Mouse (Mus musculus): ENCODE measurements at regions not wholly inside any gene's neighbourhood (a gene's known extent, or its start where the extent isn't known, plus 50 kb on each side); places are given as distances from the start of the nearest gene placed in this dataset.
A peak's percentile ranks its signal among the peaks of the same experiment; 100 is the strongest.

DNA sequence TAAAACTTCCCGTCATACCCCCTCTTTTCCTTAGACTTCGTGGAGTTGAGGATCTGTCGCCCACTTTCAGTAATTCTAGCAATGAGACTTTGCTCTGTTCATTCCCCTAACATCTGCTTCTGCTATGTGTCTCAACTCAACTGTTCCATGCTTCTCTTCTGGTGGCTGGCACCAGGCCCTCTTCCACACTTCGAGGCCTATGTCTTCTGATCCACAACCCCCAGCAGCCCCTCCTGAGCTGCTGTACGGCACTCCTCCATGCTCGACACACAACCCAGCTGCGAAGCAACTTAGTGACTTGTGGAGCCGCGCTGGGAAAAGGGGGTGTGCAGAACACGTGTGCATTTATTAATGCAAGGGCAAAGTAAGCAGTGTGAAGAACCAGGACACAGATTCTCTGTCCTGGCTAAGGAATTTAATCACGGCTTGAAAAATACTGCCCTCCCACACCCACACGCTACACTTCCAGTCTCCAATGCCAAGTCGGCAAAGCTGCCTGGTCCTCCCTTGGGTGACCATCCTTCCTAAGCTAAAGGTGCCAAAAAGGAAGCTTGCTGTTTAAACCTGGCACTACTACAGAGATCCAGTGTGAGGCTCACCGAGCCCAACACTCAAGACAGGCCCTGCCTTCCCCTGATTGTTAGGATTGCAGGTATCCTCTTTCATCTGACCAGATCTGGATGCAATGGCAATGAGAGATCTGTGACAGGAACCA lies 220.8 kb upstream of the Cdh5 start:
- DNase-seq (ENCODE audit: low spot score) = peak; percentile 14

DNA sequence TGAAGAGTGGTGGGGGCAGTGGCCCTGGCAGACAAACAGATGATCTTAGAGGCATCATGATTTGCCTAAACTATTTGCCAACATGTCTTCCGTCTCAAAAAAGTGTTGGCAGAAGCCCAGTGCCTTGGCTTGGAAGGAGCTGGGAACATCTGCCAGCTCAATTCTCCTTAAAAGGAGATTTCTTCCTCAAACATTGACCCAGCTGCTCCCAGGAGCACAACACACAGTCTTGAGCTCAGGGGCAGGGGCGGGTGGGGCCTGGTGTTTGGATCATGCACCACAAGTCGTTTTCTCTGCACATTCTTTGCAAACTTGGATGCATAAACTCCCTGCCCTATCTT lies 220.3 kb upstream of the Cdh5 start:
- peak; percentile 93 for DNase-seq (ENCODE audit: low spot score)

DNA sequence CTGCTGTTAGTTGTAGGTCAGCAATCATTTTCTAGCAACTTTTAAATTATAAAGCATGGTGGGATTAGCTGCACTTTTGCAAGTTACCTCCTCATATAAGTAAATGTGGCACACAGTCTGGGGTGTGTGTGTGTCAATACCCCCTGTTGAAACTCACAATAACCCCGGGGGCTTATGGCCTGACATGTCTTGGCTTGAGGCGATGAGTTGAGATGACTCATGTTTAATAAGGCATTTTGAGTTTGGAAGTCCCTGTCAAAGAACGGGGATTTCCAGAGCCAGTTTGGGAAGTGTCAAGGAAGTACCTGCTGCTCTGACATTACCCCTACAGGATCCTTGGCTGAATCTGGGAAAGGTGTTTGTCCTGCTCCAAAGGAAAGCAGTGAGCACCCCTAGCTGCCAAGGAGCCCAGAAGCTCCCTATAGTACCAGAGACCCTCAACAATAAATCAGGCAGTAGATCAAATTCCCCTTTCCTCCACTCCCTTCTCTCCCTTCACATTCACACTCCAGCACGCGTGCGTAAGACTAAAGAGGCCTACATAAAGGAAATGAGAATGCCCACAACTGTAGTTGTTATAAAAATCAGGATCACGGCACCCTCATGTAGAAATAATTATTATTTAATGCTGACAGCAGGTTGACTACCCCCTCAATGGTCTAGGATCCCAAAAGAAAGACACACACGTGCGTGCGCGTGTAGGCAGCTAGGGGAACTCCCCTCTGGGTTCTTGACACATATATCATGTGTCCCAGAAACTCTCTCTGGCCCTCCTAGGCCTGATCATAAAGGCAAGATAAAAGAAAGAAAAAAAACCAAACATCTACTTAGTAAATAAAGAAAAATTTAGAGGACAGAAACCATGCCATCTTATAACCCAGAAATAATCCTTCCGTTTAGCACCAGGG lies 216.3 kb upstream of the Cdh5 start:
- DNase-seq (ENCODE audit: low spot score) = no peak

DNA sequence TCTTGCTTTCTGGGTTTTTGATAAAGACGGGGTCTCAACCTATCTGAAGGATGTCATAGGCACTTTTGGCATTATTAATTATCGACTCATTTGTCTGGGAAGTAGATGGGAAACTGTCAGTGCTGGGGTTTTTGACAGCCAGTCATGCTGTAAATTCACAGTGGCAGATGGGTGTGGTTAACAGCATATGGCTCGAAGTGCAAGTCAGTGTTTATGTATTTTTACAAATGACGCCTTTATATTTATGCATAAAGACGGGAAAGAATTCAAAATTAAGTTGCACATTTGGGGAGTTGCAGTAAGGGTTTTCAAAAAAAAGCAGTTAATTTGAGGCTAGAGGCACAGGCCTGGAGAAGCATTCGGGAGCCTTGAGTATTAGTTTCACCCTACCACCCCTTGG lies 206.8 kb upstream of the Cdh5 start:
- no peak for DNase-seq (ENCODE audit: low spot score)

DNA sequence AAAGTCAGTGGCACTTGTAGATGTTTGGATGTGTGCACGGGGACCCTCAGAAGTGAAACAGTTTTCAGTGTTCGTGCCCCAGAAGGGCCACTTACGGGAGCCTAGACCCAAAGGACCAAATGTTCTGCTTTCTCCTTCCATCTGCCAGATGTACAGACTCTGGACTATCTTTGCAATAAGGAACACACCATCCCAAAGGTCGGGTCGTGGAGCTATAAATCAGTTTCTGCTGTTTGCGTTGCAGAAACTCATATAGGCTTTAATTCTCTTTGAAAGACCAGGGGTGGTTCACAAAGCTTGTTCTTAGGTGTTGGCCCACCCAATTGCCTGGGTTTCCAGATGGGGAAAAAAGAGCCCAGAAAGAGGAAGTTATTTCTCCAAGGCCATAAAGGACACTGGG lies 206.3 kb upstream of the Cdh5 start:
- no peak for DNase-seq (ENCODE audit: low spot score)

DNA sequence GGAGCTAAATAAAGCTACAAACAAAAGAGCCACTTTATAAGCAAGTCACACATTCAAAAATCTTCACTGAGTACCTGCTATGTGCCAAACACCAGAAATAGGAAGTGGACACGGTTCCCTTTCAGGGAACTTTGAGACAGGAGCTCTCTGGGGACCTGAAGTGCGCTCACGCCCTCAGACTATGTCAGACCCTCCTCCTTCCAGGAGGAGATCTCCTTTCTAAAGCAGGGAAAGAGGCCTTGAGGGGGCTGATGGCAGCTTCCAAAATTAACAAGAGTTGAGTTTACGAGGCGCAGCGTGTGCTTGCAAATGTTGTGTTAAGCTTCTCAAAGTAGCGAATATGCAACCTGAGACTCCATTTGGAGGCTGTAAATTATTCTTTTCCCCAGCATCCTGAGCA lies 204.0 kb upstream of the Cdh5 start:
- DNase-seq (ENCODE audit: low spot score) = no peak

DNA sequence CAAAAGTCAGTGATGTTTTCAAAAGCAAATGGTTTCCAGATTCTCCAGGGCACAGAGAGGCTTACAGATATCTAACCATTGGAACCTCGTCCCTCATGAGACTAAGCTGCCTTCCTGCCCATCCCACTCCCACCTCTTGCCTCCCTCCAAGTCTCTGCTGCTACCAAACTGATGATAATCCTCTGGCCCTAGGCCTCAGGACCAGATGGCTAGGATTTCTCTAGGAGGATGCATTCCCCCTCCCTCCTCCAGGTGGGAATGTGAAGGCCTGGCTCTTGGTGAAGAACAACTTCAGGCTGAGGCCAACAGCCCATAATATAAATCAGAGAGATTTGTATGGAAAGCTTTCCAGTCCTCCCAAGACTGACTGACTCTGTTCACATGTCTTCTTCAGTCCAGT lies 198.9 kb upstream of the Cdh5 start:
- no peak for DNase-seq (ENCODE audit: low spot score)

DNA sequence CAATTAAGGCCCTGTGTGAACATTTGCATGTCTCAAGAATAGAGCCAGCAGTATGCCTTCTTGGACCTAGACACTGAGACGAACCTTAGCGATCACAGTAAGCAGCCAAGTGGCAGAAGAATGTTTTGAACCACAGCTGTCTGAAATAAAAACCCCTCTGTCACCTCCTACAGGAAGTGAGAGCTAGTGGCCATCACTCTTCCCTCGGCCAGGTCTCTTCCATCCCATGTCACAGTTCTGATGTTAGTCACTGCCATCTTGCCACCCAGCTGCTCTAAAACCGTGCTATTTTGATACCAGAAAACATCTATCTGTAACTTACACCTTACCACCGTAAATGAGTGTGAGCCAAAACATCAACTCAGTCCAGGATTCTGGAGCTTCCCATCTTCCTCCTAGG lies 197.8 kb upstream of the Cdh5 start:
- DNase-seq (ENCODE audit: low spot score) = no peak

DNA sequence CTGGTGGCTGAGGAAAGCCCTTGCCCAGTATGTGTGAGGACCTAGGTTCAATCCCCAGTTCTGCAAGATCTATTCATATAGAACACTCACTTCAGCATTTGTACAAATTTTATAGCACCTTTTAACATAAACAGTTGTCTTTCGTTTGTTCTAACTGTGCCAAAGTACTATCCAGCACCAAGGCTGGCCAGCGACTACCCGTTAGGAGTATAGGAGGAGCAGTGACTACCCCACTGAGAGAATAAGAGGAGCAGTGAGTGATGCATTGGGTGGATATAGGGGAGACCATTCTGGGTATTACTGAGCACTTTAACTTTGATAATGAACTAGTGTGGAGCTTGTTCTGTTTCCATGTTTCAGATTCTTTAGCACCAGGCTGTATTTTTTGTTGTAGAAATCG lies 193.8 kb upstream of the Cdh5 start:
- DNase-seq (ENCODE audit: low spot score) = no peak

DNA sequence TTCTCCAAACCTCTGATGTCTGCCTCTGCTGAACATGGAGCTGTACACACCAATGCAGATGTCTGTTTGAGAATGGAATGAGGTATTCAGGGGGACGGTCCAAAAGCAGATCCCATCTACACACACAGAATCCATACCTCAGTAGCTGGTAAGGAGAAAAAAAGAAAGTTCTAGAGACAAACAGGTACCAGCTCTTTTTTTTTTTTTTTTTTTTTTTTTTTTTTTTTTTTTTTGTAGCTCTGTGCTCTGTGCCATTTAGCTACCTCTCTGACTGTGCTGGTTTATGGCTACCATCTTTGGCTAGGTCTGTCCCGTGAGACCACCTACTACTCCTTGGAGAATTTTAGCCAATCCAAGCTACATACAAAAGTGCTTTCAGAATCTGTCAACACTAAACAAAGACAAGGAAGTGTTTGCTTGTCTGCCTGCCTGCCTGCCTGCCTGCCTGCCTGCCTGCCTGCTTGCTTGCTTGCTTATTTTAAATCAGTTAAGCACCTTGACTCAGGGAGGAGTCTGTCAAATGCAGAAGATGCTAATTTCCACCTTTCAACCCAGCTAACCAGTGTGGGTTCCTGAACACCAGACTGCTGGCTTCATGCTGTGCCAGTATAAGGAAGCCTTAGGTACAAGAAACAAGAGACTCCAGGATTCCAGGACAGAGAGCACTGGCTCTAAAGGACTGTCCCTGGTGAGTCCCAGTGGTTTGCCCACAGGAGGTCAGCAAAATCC lies 190.0 kb upstream of the Cdh5 start:
- DNase-seq (ENCODE audit: low spot score) = no peak

DNA sequence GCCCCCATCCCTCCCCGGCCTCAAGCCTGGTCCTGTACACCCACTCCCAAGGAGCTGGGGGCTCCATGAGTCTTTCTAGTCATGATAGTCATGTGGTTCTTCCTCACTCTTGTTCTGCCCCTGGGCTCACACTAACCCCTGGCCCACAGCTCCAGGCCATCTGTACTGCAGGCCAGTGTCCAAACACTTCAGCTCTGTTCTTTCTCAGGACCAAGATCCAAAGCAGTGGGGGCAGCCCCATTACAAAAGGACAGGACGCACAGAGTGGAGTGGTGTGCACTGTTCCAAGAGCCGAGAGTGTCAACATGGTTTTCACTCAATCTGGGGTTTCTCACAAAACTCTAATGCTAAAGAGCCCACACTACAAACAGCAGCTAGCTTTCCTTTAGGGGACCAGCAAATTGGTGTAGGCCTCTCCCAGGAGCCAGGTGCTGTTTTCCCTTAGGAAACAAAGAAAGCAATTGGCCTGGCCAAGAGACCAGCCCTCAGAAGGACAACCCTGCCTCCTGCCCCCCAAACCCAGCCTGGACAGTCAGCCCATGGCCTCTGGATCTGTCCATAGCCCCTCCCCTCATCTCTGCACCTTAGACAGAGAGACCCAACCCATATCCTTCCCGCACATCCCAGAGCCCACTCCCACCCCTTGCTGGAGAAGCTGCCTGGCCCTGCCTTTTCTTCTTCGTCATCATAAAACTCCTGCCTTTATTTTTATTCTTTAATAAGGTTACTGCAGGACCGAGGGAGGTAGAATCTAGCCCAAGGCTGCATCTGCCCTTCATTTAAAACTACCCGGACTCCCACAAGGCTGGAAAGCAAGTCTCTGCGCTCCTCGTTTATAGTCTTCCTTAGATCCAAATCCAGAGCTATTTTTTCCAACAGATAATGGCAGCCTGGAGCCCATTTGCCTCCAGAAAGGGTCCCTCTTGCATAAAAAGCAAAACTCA lies 188.2 kb upstream of the Cdh5 start:
- no peak for DNase-seq (ENCODE audit: low spot score)

DNA sequence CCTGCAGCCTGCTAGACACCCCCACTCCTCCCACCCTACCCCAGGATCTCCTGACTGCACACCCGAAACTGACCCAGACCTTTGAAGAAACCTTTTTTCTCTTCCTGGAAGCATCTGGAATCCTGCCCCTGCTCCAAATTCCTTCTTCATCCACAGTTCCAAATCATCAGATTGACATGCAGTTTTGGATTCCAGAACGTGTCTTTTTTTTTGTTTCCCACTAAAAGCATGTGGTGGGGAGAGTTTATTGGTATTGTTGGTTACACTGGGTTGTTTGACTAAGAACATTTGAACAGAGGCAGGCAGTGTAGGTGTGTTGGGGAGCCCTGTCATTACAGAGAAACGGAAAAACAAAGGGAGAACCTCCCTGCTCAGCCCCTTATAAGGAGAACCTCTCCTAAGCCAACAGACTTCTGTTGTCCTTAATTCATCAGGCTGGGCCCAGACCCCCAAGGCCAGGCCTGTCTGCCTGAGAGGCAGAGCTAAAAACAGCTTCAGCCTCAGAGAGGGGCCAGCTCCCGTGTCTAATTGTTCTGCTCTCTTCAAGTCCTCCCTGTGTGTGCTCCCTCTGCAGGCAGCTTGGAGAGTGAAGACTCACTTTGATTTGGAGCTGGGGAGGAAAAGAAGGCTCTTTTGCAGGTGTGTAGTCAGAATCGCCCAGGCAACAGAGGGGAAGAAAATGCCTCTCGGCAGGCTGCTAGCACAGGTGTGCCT lies 187.3 kb upstream of the Cdh5 start:
- DNase-seq (ENCODE audit: low spot score) = peak; percentile 33

DNA sequence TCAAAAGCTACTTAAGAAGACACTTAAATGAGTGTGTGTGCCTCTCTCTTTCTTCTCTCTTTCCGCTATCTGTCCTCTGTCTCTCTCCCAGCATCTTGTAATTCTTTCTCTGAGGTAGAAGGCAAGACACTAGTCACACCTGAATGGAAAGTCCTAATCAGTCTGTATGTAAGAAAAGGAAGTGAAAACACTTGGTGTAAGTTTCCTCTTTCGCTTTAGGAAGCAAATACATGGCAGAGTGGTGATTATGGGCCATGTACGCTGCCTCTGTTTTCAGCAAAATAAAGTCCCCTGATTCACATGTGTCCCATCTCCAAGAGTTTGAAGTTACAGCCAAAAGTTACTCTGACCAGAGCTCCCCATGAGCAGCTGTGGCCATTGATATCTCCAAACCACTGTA lies 182.1 kb upstream of the Cdh5 start:
- no peak for DNase-seq (ENCODE audit: low spot score)

DNA sequence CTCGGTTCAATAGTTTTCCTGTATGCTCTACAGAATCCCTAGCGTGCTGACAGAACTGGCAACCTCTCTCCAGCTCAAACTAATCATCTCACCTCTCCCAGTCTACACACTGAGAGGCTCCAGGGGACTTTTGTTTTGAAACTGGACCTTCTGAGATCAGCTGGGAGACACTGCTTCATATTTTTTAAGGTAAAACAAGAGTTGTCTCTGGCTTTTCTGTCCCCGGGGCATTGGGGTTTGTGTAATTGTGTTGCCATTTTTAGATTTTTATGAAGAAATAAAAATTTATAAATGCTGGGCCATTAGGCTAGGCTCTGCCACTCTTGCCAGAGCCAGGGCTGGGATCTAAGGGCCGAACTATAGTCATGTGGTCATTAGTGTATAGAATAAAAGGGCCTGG lies 179.8 kb upstream of the Cdh5 start:
- DNase-seq (ENCODE audit: low spot score) = peak; percentile 29

DNA sequence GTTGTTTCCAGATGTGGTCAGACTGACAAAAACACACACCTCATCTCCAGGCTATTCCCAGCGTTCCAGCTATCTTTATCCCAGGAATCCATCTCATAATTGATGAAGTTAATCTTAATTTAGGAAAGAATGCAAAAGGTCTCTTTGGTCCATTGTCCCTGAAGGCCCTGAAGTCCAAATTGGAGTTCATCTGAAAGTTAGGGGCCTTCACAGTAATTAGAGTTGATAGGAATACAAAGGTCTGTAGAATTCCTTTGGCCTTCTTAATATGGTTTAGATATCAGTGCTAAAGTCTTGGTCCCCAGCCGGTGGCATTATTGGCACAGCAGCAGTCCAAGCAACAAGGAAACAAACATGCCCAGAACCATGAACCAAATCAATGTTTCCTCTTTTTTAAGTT lies 178.7 kb upstream of the Cdh5 start:
- DNase-seq (ENCODE audit: low spot score) = no peak

DNA sequence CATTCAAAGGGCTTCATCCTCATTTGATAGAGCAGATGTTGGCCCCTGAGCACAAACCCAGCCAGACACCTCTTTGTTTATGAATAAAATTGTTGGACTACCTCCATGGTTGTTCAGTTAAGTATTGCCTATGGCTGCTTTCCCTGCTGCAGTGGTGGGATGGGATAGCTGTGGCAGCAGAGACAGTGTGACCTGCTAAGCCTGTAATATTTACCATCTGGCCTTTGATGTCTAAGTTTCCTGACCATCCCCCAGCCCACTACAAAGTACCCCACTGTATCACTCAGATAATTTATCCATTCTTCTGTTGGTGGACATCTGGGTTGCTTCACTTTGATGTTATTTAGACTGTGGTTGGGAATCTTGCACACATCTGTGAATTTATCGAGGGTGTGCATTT lies 168.7 kb upstream of the Cdh5 start:
- no peak for DNase-seq (ENCODE audit: low spot score)

DNA sequence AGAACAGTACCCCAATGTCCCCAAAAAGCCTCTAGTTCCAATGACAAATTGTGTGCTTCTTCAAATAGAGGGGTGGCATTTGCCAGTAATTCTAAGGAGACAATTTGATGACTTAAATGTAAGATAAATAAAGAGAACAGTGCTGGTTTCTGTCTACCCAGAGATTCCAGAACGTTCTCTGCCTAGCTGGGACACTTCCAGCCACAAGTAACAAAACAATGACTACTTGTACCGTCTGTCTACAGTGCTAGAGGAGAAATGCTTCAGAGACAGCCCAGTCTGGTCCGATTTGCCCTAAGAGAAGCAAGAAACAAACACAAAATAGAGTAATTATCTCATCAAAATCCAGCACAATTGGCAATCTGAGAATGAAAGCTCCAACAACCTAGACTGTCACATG lies 164.9 kb upstream of the Cdh5 start:
- DNase-seq (ENCODE audit: low spot score) = no peak

DNA sequence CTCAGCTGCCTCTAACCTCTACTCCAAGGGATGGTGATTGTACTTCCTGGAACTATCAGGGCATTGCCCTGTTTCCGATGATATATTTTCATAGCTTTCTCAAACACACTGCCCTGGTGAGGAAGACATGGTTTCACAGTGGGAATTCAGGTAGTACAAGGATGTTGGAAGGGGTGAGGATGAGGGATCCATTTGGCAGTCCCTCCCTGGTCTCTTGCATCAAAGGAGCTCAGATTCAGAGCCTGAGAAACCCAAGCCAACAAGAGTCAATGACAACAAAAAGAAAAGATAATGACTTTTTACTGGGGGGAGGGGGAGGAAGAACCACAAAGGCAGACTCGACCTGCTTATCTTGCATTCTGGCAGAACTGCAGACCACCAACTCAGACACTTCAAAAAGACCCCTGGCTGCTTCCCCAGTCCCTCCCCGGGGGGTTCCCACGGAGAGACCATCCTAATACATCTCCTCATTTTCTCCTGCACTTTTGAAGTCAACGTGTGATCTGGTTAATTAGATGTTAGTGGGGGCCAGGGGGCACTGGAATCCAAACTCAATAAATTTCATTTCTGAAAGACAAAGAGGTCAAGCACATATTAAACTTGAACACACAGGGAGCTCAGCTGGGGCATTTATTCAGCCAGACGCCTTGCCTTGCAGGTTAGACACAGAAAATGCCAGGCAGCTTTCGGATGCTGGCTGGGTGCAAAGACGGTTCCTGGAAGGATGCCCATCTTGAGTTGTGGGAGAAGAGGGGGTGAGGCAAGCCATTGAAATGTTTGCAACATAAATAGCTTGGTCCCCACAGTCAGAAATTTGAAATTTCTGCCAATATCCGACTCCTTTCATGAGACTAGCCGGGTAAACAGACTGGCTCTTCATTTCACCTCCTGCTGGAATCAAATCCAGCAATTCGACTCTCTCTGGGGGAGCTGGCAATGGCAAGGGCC lies 162.9 kb upstream of the Cdh5 start:
- DNase-seq (ENCODE audit: low spot score) = peak; percentile 15

DNA sequence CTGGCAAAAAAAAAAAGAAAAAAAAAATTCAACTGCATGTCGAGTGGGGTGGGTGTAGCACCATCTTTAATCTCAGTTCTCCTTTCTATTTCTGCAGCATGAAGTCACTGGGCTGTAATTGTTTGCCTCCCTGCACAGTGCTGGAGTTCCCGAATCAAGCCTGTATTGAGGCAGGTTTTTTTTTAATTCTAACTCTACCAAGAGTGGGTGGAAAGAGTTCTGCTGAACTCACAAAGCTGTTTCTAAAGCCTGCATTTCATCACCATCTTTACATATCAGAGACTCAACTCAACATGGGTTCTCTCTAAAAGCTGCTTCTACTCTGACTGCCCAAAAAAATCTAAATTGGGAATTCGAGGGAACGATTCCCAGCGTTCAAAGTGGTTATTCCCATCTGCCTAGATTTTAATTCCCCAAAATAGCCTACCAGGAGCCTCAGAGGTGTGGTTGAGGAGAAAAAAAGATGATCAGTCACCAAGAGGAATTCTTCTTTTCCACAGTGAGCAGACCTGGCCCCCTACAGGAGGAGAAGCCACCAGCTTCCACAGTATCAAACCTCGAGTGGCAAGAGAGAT lies 160.4 kb upstream of the Cdh5 start:
- DNase-seq (ENCODE audit: low spot score) = no peak

DNA sequence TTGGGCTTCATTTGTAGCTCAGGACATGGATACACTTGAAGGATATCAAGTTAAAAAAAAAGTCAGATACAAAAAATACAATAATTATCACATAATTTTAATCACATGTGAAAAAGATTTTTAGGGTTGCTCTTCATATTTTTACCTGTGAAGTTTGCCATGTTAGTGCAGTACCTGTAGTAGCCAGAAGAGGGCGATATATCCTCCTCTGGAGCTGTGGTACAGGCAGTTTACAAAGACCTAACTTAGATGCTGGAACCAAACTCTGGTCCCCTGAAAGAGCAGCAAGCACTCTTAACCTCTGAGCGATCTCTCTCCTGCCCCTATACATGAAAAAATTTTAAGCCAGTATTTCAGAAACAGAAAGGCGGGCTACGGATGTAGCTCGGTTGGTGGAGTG lies 153.0 kb upstream of the Cdh5 start:
- DNase-seq (ENCODE audit: low spot score) = no peak

Measured in adipocyte (in vitro differentiated cells).